Mouse (Mus musculus): ENCODE results near the gene Cdk15. TPM values are rescaled to one million over a fixed set of nuclear protein-coding genes. Genes with fewer than 3 reads are reported as not detected.

Gene Cdk15
- polyA plus RNA-seq, 1 experiment from 2014 or later, result 0.18 TPM

DNA sequence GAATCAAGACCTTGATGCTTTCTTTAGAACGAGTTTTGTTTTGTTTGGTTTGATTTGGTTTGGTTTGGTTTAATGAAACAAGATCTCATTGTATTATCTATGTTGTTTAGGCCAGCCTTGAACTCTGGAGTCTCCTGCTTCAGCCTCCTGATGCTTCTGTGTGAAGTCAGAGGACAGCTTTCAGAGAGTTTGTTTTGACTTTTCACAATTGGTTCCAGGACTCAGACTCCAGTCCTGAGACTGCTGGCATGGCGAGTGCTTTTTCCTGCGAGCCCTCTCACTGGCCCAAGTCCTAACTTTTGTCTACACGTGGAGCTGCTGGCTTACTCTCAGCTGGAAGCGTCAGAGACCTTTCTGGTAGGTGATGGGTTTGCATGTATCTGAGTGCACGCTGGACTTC, 128.9 kb downstream of the Cdk15 start:
- no peaks in the 10 kb centered on the region for H3K27me3 ChIP-seq (replicated peaks)
- no peak overlapping the region for H3K4me3 ChIP-seq (replicated peaks)
- H3K9me3 ChIP-seq, result no peaks in the 10 kb centered on the region
- ATAC-seq (ENCODE audit: insufficient read depth, low FRiP score, low read depth), result no peak
- no peaks in the 10 kb centered on the region for H3K4me1 ChIP-seq
- no peak overlapping the region for H3K27ac ChIP-seq
- H3K36me3 ChIP-seq, result no peaks in the 10 kb centered on the region
- H3K4me2 ChIP-seq, result no peak overlapping the region
- H3K9ac ChIP-seq, result no peak overlapping the region
- 75% methylated on average over 6 of the region's 6 CpGs for WGBS

DNA sequence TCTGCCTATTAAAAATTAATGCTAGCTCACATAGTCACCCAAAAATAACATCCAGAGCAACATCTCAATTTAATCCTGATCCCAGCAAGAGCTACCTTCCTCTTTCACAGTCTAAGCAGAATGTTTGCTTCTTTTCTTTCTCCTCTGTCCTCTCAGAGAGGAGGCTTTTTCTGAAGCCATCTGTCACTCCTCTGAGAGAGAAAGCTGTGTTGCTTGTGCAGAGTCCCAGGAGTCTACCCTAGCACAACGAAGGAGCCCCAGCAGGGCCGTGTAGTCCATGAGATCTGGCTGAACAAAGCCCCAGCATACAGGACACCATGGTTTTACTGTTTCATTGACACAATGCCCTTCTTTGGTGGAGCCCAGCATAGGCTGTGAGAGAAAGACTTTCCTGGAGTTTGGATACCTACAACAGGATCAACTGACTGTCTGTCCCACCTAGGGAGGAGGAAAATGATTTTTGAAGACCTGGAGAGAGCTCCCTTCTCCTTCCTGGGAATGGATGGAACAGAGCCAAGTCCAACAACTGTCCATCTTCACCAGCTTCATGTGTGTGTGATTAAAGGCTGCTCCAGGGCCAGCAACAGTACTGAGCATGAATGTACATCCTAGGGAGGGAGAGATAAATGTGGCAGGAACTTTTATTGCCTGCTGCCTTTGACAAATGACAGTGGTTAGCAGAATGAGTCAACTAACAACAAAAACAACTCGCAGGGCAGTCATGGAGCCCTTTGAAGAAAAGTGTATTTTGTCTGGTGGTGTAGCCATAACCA, 131.0 kb downstream of the Cdk15 start:
- Histone ChIP-seq H3K27me3 (replicated peaks) (no peaks in the 10 kb centered on the region), H3K4me1 (no peaks in the 10 kb centered on the region), H3K9me3 (no peaks in the 10 kb centered on the region), H3K36me3 (no peaks in the 10 kb centered on the region), H3K4me2 (no peak overlapping the region), H3K9ac (no peak overlapping the region), H3K4me3 (replicated peaks) (no peak overlapping the region), H3K27ac (no peak overlapping the region)
- WGBS, result 38% methylated on average over 3 of the region's 3 CpGs
- ATAC-seq (ENCODE audit: insufficient read depth, low FRiP score, low read depth), result no peak

DNA sequence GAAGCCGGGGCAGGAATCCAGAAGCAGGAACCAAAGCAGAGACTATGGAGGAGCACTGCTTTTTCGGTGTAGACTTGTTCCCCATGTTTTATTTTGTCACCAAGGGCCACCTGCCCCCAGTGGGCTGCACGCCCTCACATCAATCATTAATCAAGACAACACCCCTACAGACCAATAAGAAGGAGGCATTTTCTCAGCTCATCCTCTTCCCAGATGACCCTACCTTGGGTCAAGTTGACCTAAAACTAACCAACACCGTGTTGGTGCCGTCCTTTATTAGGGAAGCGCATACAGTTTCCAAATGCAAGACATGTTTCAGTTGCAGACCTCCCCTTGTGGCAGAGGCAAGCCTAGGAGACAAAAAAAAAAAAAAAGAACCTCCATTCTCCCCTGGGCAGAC, 132.5 kb downstream of the Cdk15 start:
- no peak for ATAC-seq (ENCODE audit: insufficient read depth, low FRiP score, low read depth)
- H3K4me3 ChIP-seq (replicated peaks), result no peak overlapping the region
- no peak overlapping the region for H3K27ac ChIP-seq
- 83% methylated on average over 6 of the region's 6 CpGs for WGBS
- no peaks in the 10 kb centered on the region for H3K27me3 ChIP-seq (replicated peaks)
- no peak overlapping the region for H3K4me2 ChIP-seq
- H3K4me1 ChIP-seq, result no peaks in the 10 kb centered on the region
- no peaks in the 10 kb centered on the region for H3K9me3 ChIP-seq
- no peak overlapping the region for H3K9ac ChIP-seq
- no peaks in the 10 kb centered on the region for H3K36me3 ChIP-seq

DNA sequence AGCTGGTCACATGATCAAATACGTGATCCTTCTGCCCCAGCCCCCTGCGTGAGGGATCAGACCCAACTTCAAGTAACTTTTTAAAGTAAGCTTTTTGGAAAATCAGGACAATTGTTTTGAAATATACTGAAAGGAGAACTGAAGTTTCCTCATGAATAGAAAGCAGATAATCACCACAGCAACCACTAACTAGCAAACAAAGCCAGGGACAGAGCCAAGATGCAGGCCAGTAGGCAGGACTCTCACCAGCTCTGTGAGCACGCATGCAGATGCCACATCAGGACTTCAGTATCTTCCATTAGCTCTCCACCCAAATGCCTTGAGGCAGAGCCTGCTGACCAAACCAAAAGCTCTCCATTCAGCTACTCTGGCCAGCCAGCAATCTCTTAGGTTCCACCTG, 135.0 kb downstream of the Cdk15 start:
- no peak overlapping the region for H3K27ac ChIP-seq
- H3K4me2 ChIP-seq, result no peak overlapping the region
- 0 out of 2 replicates have a peak, but pooled peaks cover 3% of the 10 kb centered on the region for H3K4me1 ChIP-seq
- WGBS, result 59% methylated on average over 3 of the region's 3 CpGs
- H3K9me3 ChIP-seq, result no peaks in the 10 kb centered on the region
- H3K27me3 ChIP-seq (replicated peaks), result no peaks in the 10 kb centered on the region
- no peak overlapping the region for H3K4me3 ChIP-seq (replicated peaks)
- no peak overlapping the region for H3K9ac ChIP-seq
- no peaks in the 10 kb centered on the region for H3K36me3 ChIP-seq
- no peak for ATAC-seq (ENCODE audit: insufficient read depth, low FRiP score, low read depth)

DNA sequence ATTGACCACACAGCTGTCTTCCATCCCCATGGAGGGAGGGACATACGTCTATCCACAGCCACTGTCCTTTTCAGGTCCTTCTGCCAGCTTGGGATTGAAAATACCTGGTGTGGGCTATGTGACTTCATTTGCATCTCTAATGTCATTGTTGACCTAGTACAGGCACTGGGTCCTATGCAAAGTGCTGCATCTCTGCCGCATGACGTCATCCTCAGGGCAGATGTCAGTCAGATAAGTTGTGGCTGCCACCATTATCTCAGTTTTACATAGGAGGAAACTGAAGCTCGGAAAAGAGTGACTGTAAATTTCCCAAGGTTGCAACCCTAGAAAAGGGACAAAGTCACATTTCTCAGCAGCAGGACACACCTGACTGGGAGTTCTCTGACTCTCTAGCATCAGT, 137.4 kb downstream of the Cdk15 start:
- 75% methylated on average over 4 of the region's 4 CpGs for WGBS
- H3K27ac ChIP-seq, result no peak overlapping the region

DNA sequence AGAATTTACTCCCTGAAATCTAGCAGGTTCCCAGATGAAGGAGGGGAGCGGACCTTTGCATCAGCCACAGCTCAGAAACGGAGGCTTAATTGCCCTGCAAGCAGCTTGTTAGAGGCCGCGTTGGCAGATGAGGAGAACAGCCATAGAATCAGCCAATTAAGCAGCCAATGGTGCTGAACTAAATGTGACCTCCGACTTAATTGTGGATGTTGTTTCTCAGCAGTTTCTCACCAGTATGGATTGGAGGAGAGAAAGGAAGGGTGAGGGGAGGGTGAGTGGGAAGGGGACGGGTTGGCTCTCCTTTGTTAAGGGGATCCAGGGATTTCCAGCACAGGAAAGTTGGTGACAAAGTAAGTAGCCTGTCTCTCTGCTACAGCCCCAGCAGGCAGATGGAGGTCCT, 137.9 kb downstream of the Cdk15 start:
- Histone ChIP-seq H3K4me2 (no peak overlapping the region), H3K9ac (no peak overlapping the region), H3K4me3 (replicated peaks) (no peak overlapping the region), H3K9me3 (no peaks in the 10 kb centered on the region), H3K36me3 (no peaks in the 10 kb centered on the region), H3K27ac (no peak overlapping the region), H3K4me1 (0 out of 2 replicates have a peak, but pooled peaks cover 3% of the 10 kb centered on the region), H3K27me3 (replicated peaks) (no peaks in the 10 kb centered on the region)
- 57% methylated on average over 6 of the region's 6 CpGs for WGBS
- no peak for ATAC-seq (ENCODE audit: insufficient read depth, low FRiP score, low read depth)

More for the DNA sequence above, 137.4 kb downstream of the Cdk15 start:
- no peak for ATAC-seq (ENCODE audit: insufficient read depth, low FRiP score, low read depth)
- no peak overlapping the region for H3K9ac ChIP-seq
- no peaks in the 10 kb centered on the region for H3K36me3 ChIP-seq
- H3K4me2 ChIP-seq, result no peak overlapping the region
- H3K4me1 ChIP-seq, result 0 out of 2 replicates have a peak, but pooled peaks cover 3% of the 10 kb centered on the region
- H3K27me3 ChIP-seq (replicated peaks), result no peaks in the 10 kb centered on the region
- no peak overlapping the region for H3K4me3 ChIP-seq (replicated peaks)
- H3K9me3 ChIP-seq, result no peaks in the 10 kb centered on the region

DNA sequence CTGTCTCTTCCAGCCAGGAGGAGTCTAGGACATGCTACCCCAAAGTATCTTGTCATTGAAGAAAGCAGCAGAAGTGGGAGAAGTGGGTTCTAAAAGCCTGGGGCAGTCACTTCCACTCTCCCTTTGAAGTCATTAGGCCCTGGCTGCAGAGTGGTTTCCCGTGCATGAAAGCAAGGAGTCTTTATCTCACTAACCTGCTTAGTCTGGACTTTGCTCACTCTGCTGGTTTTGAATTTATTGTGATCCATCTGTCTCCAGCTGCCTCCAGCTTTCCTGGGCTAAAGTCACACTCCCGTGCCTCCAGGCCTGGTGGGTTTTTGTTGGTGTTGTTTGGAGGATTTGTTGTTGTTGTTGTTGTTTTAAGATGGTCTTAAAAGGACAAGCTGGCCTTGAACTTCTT, 139.3 kb downstream of the Cdk15 start:
- no peaks in the 10 kb centered on the region for H3K36me3 ChIP-seq
- H3K4me2 ChIP-seq, result no peak overlapping the region
- peak; percentile 18; the same call in 1 of the 2 replicates for ATAC-seq (ENCODE audit: insufficient read depth, low FRiP score, low read depth)
- no peaks in the 10 kb centered on the region for H3K9me3 ChIP-seq
- no peaks in the 10 kb centered on the region for H3K27me3 ChIP-seq (replicated peaks)
- no peak overlapping the region for H3K9ac ChIP-seq
- H3K4me3 ChIP-seq (replicated peaks), result no peak overlapping the region
- 36% methylated on average over 2 of the region's 2 CpGs for WGBS
- H3K27ac ChIP-seq, result no peak overlapping the region
- 0 out of 2 replicates have a peak, but pooled peaks cover 3% of the 10 kb centered on the region for H3K4me1 ChIP-seq

DNA sequence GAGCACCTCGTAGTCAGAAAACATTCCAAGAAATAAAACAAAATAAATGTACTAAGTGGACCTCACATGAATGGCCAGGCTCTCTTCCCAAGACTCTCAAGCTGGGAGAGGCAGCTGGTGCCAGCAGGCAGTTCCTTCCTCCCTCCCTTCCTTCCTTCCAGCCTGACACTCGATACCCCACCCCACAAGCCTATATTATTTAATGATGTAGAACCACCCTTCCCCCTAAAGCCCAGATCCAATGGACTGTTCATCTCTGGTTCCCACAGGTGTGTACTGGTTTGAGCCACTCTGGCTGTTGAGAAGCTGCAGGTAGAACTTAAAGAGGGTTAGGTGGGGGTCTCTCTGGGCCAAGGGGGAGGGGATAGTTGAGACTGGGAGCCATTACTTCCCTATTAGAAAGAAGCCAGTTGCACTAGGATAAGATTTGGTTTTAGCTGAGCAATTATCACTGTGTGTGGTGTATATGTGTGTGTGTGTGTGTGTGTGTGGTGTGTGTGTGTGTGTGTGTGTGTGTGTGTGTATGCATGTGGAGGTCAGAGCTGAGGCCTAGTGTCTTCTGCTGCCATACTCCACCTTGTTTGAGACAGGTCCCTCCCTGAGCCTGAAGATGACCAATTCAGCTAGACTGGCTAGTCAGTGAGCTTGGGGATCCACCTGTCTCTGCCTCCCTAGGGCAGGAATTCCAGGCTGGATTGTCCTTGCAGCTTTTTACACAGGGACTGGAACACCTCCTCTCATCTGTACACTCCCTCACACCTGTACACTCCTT, 143.0 kb downstream of the Cdk15 start:
- H3K4me1 ChIP-seq, result 0 out of 2 replicates have a peak, but pooled peaks cover 3% of the 10 kb centered on the region
- H3K27ac ChIP-seq, result no peak overlapping the region
- no peak for ATAC-seq (ENCODE audit: insufficient read depth, low FRiP score, low read depth)
- 45% methylated on average over 2 of the region's 2 CpGs for WGBS
- H3K27me3 ChIP-seq (replicated peaks), result no peaks in the 10 kb centered on the region
- no peak overlapping the region for H3K9ac ChIP-seq
- H3K9me3 ChIP-seq, result no peaks in the 10 kb centered on the region
- H3K36me3 ChIP-seq, result no peaks in the 10 kb centered on the region
- no peak overlapping the region for H3K4me3 ChIP-seq (replicated peaks)
- no peak overlapping the region for H3K4me2 ChIP-seq

DNA sequence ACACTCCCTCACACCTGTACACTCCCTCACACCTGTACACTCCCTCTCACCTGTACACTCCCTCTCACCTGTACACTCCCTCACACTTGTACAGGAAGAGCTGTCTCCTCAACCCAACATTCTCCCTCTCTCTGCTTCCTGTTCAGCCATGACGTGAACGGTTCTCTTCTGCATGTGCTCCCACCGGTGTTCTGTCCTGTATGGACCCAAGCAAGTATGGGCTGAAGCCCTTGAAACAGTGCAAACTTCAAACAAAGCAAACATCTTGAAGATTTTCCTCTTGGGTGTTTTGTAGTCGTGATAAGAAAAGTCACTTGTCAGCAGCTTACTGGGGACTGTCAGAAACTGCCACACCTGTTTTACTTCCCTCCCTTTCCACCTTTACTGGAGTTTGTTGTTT, 144.5 kb downstream of the Cdk15 start:
- 63% methylated on average over 4 of the region's 4 CpGs for WGBS
- Histone ChIP-seq H3K27ac (no peak overlapping the region; the same call in 1 of the 2 replicates), H3K36me3 (no peaks in the 10 kb centered on the region), H3K4me1 (no peaks in the 10 kb centered on the region), H3K9ac (no peak overlapping the region), H3K27me3 (replicated peaks) (no peaks in the 10 kb centered on the region), H3K4me3 (replicated peaks) (no peak overlapping the region), H3K4me2 (no peak overlapping the region), H3K9me3 (no peaks in the 10 kb centered on the region)
- no peak for ATAC-seq (ENCODE audit: insufficient read depth, low FRiP score, low read depth)

Other genes starting within 250 kb of the Cdk15 start
- not detected in 2 replicates for gene C2cd6, start 162.0 kb upstream of the Cdk15 start, polyA plus RNA-seq (2015; fragmentation: Nextera tagmentation; extraction: Ambion mirVana)
- gene Tmem237, start 136.5 kb upstream of the Cdk15 start, polyA plus RNA-seq (2015; fragmentation: Nextera tagmentation; extraction: Ambion mirVana), result 32.3 and 33.9 TPM in 2 replicates
- 0.19 and 0.50 TPM in 2 replicates for gene Mpp4, start 93.5 kb upstream of the Cdk15 start, polyA plus RNA-seq (2015; fragmentation: Nextera tagmentation; extraction: Ambion mirVana)
- 7.2 and 8.2 TPM in 2 replicates for gene Als2, start 19.7 kb upstream of the Cdk15 start, polyA plus RNA-seq (2015; fragmentation: Nextera tagmentation; extraction: Ambion mirVana)
- gene Fzd7, start 225.5 kb downstream of the Cdk15 start, polyA plus RNA-seq (2015; fragmentation: Nextera tagmentation; extraction: Ambion mirVana), result 7.7 and 9.6 TPM in 2 replicates